Mouse (Mus musculus): ENCODE measurements around the gene Rlbp1. TPM values are rescaled to one million over a fixed set of nuclear protein-coding genes. Genes with fewer than 3 reads are reported as not detected.

Rlbp1 gene
- polyA plus RNA-seq (2015; fragmentation: Nextera tagmentation; extraction: Ambion mirVana): 17.0 and 20.6 TPM in 2 replicates

DNA sequence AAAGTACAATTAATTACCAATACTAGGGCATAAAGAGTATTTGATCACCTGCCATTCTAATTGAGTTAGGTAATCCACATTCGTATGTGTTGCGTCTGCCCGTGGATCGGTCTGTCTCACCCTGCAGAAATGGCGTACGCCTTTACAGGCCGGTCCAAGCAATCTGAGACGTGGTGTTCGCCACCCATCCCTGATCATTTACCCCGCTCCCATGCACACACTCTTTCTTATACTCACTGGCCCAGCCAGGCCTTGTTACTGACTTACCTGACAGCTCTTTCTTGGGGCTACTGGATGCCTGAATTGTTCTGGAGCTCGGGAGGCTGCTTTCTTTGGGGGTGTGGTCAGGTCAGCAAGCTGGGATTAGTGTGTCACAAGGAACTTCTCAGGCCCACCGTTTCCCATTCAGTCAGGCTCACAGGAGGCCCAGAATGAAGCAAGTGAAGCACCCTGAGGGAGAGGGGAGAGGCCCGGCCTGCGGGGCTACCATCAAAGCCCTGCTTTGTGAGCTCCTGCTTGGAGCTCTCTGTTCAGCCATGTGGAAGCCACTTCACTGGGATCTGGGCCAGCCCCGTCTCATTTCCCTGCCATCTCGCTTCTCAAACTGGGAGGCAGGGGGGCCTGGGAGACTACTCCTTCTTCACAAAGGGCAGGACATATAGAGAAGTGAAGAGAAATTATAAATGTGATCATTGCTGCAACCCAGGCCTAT is at the start of gene Rlbp1:
TSS of gene Rlbp1 (minus strand) at position 627 of the 712 bp plus-strand sequence.
- WGBS: 62% methylated on average over 16 of the region's 16 CpGs
- no peaks in the 10 kb centered on the region for H3K36me3 ChIP-seq
- ATAC-seq (ENCODE audit: low FRiP score): peak; percentile 65; the same call in 1 of the 2 replicates
- H3K9me3 ChIP-seq (replicated peaks): no peaks in the 10 kb centered on the region
- H3K4me3 ChIP-seq (replicated peaks): no peak within 1 kb of the TSS
- peak within 1 kb of the TSS; percentile 65 for H3K27ac ChIP-seq (replicated peaks)
- H3K9ac ChIP-seq (replicated peaks): no peak within 1 kb of the TSS
- no peaks in the 10 kb centered on the region for H3K27me3 ChIP-seq (replicated peaks)
- peaks cover 7% of the 10 kb centered on the region for H3K4me1 ChIP-seq
- 0 out of 2 replicates have a peak within 1 kb of the TSS, but pooled peaks have one; percentile 7 for H3K4me2 ChIP-seq

DNA sequence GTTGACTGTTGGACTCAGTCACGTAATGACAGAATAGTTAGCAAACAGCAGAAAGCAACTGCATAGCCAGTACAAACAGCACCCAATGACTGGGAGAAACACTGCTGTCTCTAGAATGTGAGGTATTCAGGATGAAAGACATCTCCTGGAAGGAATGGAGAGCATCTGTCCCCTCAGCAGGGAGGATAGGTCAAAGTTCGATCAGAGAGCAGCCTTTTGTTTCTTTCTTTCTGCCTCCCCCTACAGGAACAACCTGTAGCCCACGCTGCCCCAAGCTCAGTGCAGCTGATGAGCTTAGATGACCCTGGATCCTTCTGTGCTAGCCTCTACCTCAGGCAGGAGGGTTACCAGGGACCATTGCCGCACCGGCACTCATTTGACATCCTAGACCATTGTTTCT is 41.4 kb upstream of the Rlbp1 start:
- no peak overlapping the region for H3K9ac ChIP-seq (replicated peaks)
- no peak overlapping the region for H3K27ac ChIP-seq (replicated peaks)
- H3K9me3 ChIP-seq (replicated peaks): no peaks in the 10 kb centered on the region
- no peak overlapping the region for H3K4me2 ChIP-seq
- ATAC-seq (ENCODE audit: low FRiP score): no peak
- H3K36me3 ChIP-seq: no peaks in the 10 kb centered on the region
- WGBS: 50% methylated on average over 5 of the region's 5 CpGs
- H3K27me3 ChIP-seq (replicated peaks): no peaks in the 10 kb centered on the region
- H3K4me1 ChIP-seq: no peaks in the 10 kb centered on the region
- H3K4me3 ChIP-seq (replicated peaks): no peak overlapping the region

DNA sequence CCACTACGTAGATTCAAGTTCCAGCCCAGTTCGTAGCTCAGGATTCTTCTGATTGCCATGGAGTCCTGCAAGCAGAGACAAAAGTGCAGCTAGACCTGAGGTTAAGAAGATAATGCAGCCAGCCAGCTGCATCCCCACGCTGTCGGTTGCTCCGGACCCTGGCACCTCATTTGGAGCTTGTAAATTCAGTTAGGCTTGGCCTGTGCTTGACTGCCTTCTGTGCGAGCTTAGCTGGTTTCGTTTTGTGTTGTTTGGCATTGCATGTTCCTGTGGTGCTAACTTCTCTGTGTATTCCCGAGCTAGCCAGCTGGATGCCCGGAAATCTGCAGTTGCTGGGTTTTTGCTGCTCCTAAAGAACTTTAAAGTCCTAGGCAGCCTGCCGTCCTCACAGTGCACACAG is 39.0 kb upstream of the Rlbp1 start:
- no peaks in the 10 kb centered on the region for H3K9me3 ChIP-seq (replicated peaks)
- H3K9ac ChIP-seq (replicated peaks): no peak overlapping the region
- no peaks in the 10 kb centered on the region for H3K36me3 ChIP-seq
- H3K27ac ChIP-seq (replicated peaks): 0 out of 2 replicates have a peak overlapping the region, but pooled peaks have one; percentile 0
- no peak overlapping the region for H3K4me2 ChIP-seq
- no peaks in the 10 kb centered on the region for H3K4me1 ChIP-seq
- no peak overlapping the region for H3K4me3 ChIP-seq (replicated peaks)
- H3K27me3 ChIP-seq (replicated peaks): no peaks in the 10 kb centered on the region
- 58% methylated on average over 10 of the region's 10 CpGs for WGBS
- ATAC-seq (ENCODE audit: low FRiP score): no peak

DNA sequence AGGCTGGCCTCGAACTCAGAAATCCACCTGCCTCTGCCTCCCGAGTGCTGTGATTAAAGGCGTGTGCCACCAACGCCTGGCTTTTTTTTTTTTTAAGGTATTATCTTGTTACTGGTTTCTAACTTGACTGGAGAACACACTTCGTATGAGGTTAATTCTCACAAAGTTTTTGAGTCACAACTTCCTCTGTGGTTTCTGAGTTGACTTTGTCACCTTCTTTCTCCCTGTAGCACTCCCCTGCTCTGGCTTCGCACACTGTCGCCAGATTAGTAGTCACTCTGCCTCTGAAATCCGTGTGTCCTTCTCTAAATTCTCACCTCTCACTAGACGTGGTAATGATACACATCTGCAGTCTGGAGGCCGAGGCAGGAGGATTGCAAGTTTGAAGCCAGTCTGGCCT is 36.0 kb upstream of the Rlbp1 start:
- WGBS: 95% methylated on average over 10 of the region's 10 CpGs
- Histone ChIP-seq H3K9ac (replicated peaks) (no peak overlapping the region), H3K4me2 (no peak overlapping the region), H3K27me3 (replicated peaks) (no peaks in the 10 kb centered on the region), H3K4me3 (replicated peaks) (no peak overlapping the region), H3K9me3 (replicated peaks) (no peaks in the 10 kb centered on the region), H3K36me3 (no peaks in the 10 kb centered on the region), H3K27ac (replicated peaks) (no peak overlapping the region), H3K4me1 (no peaks in the 10 kb centered on the region)
- ATAC-seq (ENCODE audit: low FRiP score): no peak

DNA sequence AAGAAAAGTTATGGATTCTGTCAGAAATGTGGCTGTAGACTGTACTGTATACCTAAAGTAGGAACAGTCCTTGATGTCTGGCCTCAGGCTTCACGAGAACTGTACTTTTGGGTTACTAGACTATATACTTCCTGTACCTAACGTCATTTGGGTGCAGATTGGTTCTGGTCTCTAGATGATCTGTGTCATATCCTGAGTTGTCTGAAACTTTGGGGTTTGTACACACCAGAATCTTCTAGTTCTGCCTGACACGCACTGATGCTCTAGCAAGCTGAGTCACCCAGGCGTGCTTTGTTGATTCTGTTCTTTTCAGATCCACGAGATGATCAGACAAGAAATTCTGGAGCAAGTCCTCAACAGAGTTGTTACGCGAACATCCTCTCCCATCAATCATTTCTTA is 33.1 kb upstream of the Rlbp1 start:
- Histone ChIP-seq H3K9ac (replicated peaks) (no peak overlapping the region), H3K9me3 (replicated peaks) (no peaks in the 10 kb centered on the region), H3K27me3 (replicated peaks) (no peaks in the 10 kb centered on the region), H3K4me1 (peaks cover 2% of the 10 kb centered on the region; the same call in 1 of the 2 replicates), H3K27ac (replicated peaks) (no peak overlapping the region), H3K4me3 (replicated peaks) (no peak overlapping the region), H3K36me3 (no peaks in the 10 kb centered on the region), H3K4me2 (no peak overlapping the region)
- ATAC-seq (ENCODE audit: low FRiP score): no peak
- 91% methylated on average over 7 of the region's 7 CpGs for WGBS

DNA sequence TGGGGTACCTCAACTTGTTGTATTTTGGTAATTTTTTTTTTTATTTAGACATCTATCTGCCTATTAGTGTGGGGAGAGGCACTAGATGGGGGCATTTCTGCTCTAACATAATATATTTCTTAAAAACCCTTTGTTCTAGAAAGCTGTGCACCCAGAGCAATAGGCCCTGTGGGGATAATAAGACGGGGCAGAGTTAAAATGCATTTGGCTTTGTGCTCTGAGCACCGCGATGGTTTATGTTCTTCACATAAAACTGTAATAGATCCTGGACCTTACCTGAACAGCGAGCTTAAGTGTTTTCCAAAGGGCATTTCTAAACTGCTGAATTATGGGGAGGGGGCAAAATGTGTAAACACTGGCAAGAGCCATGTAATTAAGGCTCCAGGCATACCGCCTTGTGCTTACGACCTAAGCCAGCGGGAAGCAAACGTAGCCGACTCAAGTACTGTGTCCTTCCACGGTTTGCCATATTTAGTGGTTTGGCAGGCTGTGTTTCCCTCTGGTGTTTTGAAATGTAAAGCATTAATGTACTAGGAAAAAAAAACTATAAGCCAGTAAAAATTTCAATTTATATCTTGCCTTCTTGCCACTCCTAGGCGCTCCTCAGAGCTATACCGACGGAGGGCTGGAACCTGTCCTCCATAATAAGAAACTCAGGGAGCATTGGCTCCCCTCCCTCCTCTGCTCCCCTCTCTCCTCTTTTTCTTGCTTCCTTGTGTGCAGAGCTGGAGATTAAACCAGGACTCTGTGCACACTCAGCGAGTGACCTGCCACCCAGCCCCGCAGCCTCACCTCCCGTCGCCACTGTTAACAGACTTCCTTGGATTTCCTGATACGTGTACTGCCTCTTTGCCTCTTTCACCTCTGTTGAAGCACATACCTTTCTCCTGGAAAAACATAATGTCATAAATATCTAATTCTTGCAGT is 27.9 kb upstream of the Rlbp1 start:
- H3K4me1 ChIP-seq: peaks cover 8% of the 10 kb centered on the region; the same call in 1 of the 2 replicates
- ATAC-seq (ENCODE audit: low FRiP score): peak; percentile 57; the same call in 1 of the 2 replicates
- H3K36me3 ChIP-seq: no peaks in the 10 kb centered on the region
- no peak overlapping the region for H3K9ac ChIP-seq (replicated peaks)
- peak overlapping the region; percentile 34 for H3K4me2 ChIP-seq
- H3K27me3 ChIP-seq (replicated peaks): no peaks in the 10 kb centered on the region
- WGBS: 38% methylated on average over 18 of the region's 18 CpGs
- no peaks in the 10 kb centered on the region for H3K9me3 ChIP-seq (replicated peaks)
- H3K4me3 ChIP-seq (replicated peaks): no peak overlapping the region
- H3K27ac ChIP-seq (replicated peaks): peak overlapping the region; percentile 58

DNA sequence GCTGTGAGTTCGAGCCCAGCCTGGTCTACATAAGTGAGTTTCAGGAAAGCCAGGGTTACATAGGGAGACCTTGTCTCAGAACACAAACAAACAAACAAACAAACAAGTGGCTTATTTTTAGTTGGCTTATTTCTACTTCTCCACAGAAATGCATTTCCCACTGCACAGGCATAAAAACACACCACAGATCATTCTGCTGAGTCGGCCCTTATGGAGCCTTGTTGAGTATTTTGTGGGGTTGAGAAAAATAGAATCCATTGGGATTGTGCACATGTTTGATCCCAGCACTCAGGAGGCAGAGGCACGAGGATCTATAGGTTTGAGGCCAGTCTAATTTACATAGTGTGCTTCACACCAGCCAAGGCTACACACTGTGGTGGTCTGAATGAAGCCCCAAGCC is 13.4 kb upstream of the Rlbp1 start:
- no peak for ATAC-seq (ENCODE audit: low FRiP score)
- no peak overlapping the region for H3K4me2 ChIP-seq
- no peak overlapping the region for H3K9ac ChIP-seq (replicated peaks)
- no peak overlapping the region for H3K4me3 ChIP-seq (replicated peaks)
- H3K4me1 ChIP-seq: peaks cover 9% of the 10 kb centered on the region
- H3K27me3 ChIP-seq (replicated peaks): no peaks in the 10 kb centered on the region
- no peaks in the 10 kb centered on the region for H3K9me3 ChIP-seq (replicated peaks)
- no peaks in the 10 kb centered on the region for H3K36me3 ChIP-seq
- H3K27ac ChIP-seq (replicated peaks): no peak overlapping the region
- 87% methylated on average over 3 of the region's 3 CpGs for WGBS

DNA sequence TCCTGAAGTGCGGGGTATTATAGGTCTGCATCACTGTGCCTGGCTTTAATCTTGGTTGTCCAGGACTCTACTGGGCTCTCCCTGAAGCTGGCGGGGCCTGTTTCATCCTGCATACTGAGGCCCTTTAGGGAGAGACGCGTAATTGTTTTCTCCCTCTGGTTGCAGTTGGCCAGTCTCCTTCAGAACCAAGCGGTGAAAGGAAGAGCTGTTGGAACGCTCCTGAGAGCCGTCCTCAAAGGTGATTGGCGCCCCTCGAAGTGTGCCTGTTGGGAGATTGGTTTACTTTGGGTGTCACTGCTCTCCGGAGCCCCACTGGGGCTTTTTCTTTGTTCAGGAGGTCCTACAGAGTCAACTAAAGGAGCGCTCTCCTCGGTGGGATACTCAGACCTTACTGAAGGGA is 12.1 kb upstream of the Rlbp1 start:
- Histone ChIP-seq H3K27ac (replicated peaks) (no peak overlapping the region), H3K27me3 (replicated peaks) (no peaks in the 10 kb centered on the region), H3K4me3 (replicated peaks) (no peak overlapping the region), H3K4me1 (peaks cover 9% of the 10 kb centered on the region), H3K36me3 (no peaks in the 10 kb centered on the region), H3K4me2 (no peak overlapping the region), H3K9me3 (replicated peaks) (no peaks in the 10 kb centered on the region), H3K9ac (replicated peaks) (no peak overlapping the region)
- WGBS: 80% methylated on average over 12 of the region's 12 CpGs
- ATAC-seq (ENCODE audit: low FRiP score): no peak

DNA sequence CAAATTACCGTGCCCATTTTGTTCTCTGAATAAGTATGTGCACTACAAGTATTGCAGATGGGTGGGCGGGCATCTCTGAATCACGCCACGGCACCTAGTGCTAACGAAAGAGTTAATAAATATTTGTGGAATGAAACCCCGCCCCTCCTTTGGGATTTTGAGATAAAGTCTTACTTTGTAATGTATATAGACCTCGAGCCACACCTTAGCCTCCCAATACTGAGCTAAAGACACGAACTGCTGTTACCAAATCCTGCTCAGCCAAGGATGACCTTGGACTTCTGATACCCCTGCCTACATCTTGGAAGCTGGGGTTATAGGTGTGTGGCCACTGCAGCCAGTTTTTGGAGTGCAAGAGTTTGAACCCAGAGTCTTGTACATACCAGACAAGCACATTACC is 11.6 kb upstream of the Rlbp1 start:
- H3K9ac ChIP-seq (replicated peaks): no peak overlapping the region
- 86% methylated on average over 8 of the region's 8 CpGs for WGBS
- H3K27me3 ChIP-seq (replicated peaks): no peaks in the 10 kb centered on the region
- H3K4me3 ChIP-seq (replicated peaks): no peak overlapping the region
- H3K4me2 ChIP-seq: no peak overlapping the region
- H3K36me3 ChIP-seq: no peaks in the 10 kb centered on the region
- no peak overlapping the region for H3K27ac ChIP-seq (replicated peaks)
- ATAC-seq (ENCODE audit: low FRiP score): no peak
- no peaks in the 10 kb centered on the region for H3K9me3 ChIP-seq (replicated peaks)
- H3K4me1 ChIP-seq: peaks cover 9% of the 10 kb centered on the region

DNA sequence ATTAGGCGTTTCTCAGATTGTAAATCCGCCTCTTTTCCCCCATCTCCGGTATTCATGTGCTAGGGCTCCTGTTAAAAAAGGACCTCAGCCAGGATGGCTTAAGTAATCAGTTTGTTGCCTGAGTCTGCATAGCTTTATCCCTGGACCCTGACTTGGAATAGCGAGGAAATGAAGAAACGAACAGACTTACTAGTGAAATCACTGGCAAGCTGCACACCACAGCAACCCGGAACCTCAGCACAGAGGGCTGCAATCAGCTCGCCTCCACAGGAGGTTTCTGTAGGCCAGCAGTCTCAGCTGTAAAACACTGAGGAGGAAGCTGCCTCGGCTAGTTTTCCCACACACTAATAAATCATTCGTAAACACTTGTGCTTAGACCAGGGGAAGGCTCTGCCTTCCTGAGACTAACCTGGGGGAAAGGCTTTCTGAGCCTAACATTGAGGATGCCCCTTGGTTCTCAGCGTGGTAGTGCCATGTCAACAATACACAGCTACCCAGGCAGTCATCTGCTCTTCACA is 10.7 kb upstream of the Rlbp1 start:
- no peak; the same call in 1 of the 2 replicates for ATAC-seq (ENCODE audit: low FRiP score)
- 40% methylated on average over 10 of the region's 10 CpGs for WGBS
- no peaks in the 10 kb centered on the region for H3K9me3 ChIP-seq (replicated peaks)

DNA sequence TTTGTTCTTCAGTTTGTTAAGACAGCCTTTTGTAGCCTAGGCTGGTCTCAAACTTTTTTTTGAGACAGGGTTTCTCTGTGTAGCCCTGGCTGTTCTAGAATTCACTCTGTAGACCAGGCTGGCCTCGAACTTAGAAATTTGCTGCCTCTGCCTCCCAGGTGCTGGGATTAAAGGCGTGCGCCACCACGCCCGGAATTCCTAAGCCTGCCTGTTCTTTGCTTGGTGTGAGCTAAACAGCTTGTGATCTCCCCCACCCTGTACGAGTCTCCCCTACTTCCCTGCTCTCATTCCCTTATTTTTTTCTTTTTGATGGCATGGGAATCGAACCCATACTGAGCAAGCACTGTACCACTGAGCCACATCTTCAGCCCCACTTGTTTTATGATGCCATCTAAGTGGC is 8.3 kb upstream of the Rlbp1 start:
- H3K27ac ChIP-seq (replicated peaks): no peak overlapping the region
- H3K36me3 ChIP-seq: no peaks in the 10 kb centered on the region
- no peak overlapping the region for H3K9ac ChIP-seq (replicated peaks)
- H3K9me3 ChIP-seq (replicated peaks): no peaks in the 10 kb centered on the region
- no peaks in the 10 kb centered on the region for H3K27me3 ChIP-seq (replicated peaks)
- no peak overlapping the region for H3K4me2 ChIP-seq
- no peak overlapping the region for H3K4me3 ChIP-seq (replicated peaks)
- H3K4me1 ChIP-seq: peaks cover 20% of the 10 kb centered on the region
- ATAC-seq (ENCODE audit: low FRiP score): no peak
- 89% methylated on average over 7 of the region's 7 CpGs for WGBS

More for the DNA sequence above, 10.7 kb upstream of the Rlbp1 start:
- Histone ChIP-seq H3K9ac (replicated peaks) (no peak overlapping the region), H3K27ac (replicated peaks) (no peak overlapping the region), H3K4me1 (peaks cover 13% of the 10 kb centered on the region), H3K27me3 (replicated peaks) (no peaks in the 10 kb centered on the region), H3K4me3 (replicated peaks) (no peak overlapping the region), H3K36me3 (no peaks in the 10 kb centered on the region), H3K4me2 (no peak overlapping the region)

All from neural tube, embryonic 15.5 days (tissue).